Mouse (Mus musculus) midbrain, embryonic 16.5 days (tissue): ENCODE results near the gene Man1c1. TPM values are rescaled to one million over a fixed set of nuclear protein-coding genes. Genes with fewer than 3 reads are reported as not detected.
A peak's percentile ranks its signal among the peaks of the same experiment; 100 is the strongest.

ENCODE experiments used
- ATAC-seq: fragments of 200-750 bp; cut with Nextera tagmentation; 2 replicates; pipeline ENCODE4 v1.8.0; 2017; ENCODE audit warnings: moderate TSS enrichment
- H3K27ac ChIP-seq: fragments of 300-500 bp; sonication (generic); 2 replicates; pipeline ENCODE4 v1.5.1; 2014; ENCODE audit warnings: mild to moderate bottlenecking, low read length, mixed read lengths
- H3K27me3 ChIP-seq: fragments of 300-500 bp; sonication (generic); 2 replicates; pipeline ENCODE4 v1.6.1; 2014; ENCODE audit warnings: low read depth, low read length, mixed read lengths; ENCODE audit not compliant: control insufficient read depth, insufficient read depth
- H3K36me3 ChIP-seq: fragments of 300-500 bp; sonication (generic); 2 replicates; pipeline ENCODE4 v1.6.1; 2014; ENCODE audit warnings: mild to moderate bottlenecking, low read length, moderate library complexity, mixed read lengths; ENCODE audit not compliant: control insufficient read depth, insufficient read depth
- H3K4me1 ChIP-seq: fragments of 300-500 bp; sonication (generic); 2 replicates; pipeline ENCODE4 v1.6.1; 2014; ENCODE audit warnings: mild to moderate bottlenecking, low read length, mixed read lengths; ENCODE audit not compliant: control insufficient read depth, insufficient read depth
- H3K4me2 ChIP-seq: fragments of 300-500 bp; sonication (generic); 2 replicates; pipeline ENCODE4 v1.6.1; 2014; ENCODE audit warnings: mild to moderate bottlenecking, low read length, mixed read lengths
- H3K4me3 ChIP-seq: fragments of 300-500 bp; sonication (generic); 2 replicates; pipeline ENCODE4 v1.5.1; 2014; ENCODE audit warnings: low read depth, mild to moderate bottlenecking, low read length, moderate library complexity, mixed read lengths
- H3K9ac ChIP-seq: fragments of 300-500 bp; sonication (generic); 2 replicates; pipeline ENCODE4 v1.6.1; 2014; ENCODE audit warnings: low read depth, low read length, mixed read lengths
- H3K9me3 ChIP-seq: fragments of 300-500 bp; sonication (generic); replicated peaks from 2 replicates; pipeline ENCODE4 v1.6.1; 2014; ENCODE audit warnings: mild to moderate bottlenecking, low read length, mixed read lengths; ENCODE audit not compliant: control insufficient read depth, poor library complexity, severe bottlenecking
- WGBS: fragments of 180-500 bp; shearing (Covaris S2); extraction: QIAGEN DNeasy Blood & Tissue Kit; methylation state at CpG from one replicate; pipeline ENCODE4 v1.1.7; 2014; 5-methylcytosine and 5-hydroxymethylcytosine counted together
- polyA plus RNA-seq: library from polyadenylated mRNA; unstranded; fragments of >200 nt; fragmentation: Nextera tagmentation; extraction: Ambion mirVana; gene quantifications from 2 replicates; pipeline ENCODE4 v1.2.1, GENCODE M21; 2015

Man1c1 gene
- polyA plus RNA-seq, 1 experiment from 2014 or later: 2.9 TPM

- WGBS: 36% methylated on average over 16 of the region's 16 CpGs
- Histone ChIP-seq H3K4me3 (no peak overlapping the region), H3K9ac (no peak overlapping the region), H3K27me3 (no peaks in the 10 kb centered on the region), H3K36me3 (no peaks in the 10 kb centered on the region), H3K4me1 (no peaks in the 10 kb centered on the region), H3K4me2 (no peak overlapping the region), H3K9me3 (no peaks in the 10 kb centered on the region), H3K27ac (no peak overlapping the region)
- no peak for ATAC-seq
These were observed 40.0 kb upstream of the Man1c1 start for GRCm38 (mm10) chr4:134743881-134744633.

- H3K4me3 ChIP-seq: no peak overlapping the region
- no peaks in the 10 kb centered on the region for H3K36me3 ChIP-seq
- H3K4me1 ChIP-seq: peaks cover 6% of the 10 kb centered on the region
- no peak overlapping the region for H3K27ac ChIP-seq
- H3K9me3 ChIP-seq: no peaks in the 10 kb centered on the region
- WGBS: 77% methylated on average over 8 of the region's 8 CpGs
- H3K9ac ChIP-seq: no peak overlapping the region
- no peak for ATAC-seq
- no peaks in the 10 kb centered on the region for H3K27me3 ChIP-seq
- no peak overlapping the region for H3K4me2 ChIP-seq
These were observed 37.9 kb upstream of the Man1c1 start for GRCm38 (mm10) chr4:134741949-134742348.

- Histone ChIP-seq H3K4me1 (peaks cover 6% of the 10 kb centered on the region), H3K4me3 (no peak overlapping the region), H3K27ac (no peak overlapping the region), H3K4me2 (no peak overlapping the region), H3K9ac (no peak overlapping the region), H3K27me3 (no peaks in the 10 kb centered on the region), H3K9me3 (no peaks in the 10 kb centered on the region), H3K36me3 (no peaks in the 10 kb centered on the region)
- 91% methylated on average over 4 of the region's 4 CpGs for WGBS
- ATAC-seq: no peak
These were observed 36.1 kb upstream of the Man1c1 start for GRCm38 (mm10) chr4:134740186-134740585.

GRCm38 (mm10) chr4:134739530-134739929 lies 35.4 kb upstream of the Man1c1 start:
- Histone ChIP-seq H3K9me3 (no peaks in the 10 kb centered on the region), H3K27ac (no peak overlapping the region), H3K9ac (no peak overlapping the region), H3K4me2 (no peak overlapping the region), H3K4me3 (no peak overlapping the region), H3K4me1 (peaks cover 6% of the 10 kb centered on the region), H3K36me3 (no peaks in the 10 kb centered on the region), H3K27me3 (no peaks in the 10 kb centered on the region)
- 82% methylated on average over 3 of the region's 3 CpGs for WGBS
- ATAC-seq: no peak

- no peaks in the 10 kb centered on the region for H3K9me3 ChIP-seq
- 52% methylated on average over 14 of the region's 14 CpGs for WGBS
- peaks cover 6% of the 10 kb centered on the region for H3K4me1 ChIP-seq
- no peak overlapping the region for H3K9ac ChIP-seq
- H3K4me3 ChIP-seq: no peak overlapping the region
- H3K27me3 ChIP-seq: no peaks in the 10 kb centered on the region
- peak; percentile 54; the same call in 1 of the 2 replicates for ATAC-seq
- H3K27ac ChIP-seq: no peak overlapping the region; the same call in 1 of the 2 replicates
- H3K36me3 ChIP-seq: no peaks in the 10 kb centered on the region
- H3K4me2 ChIP-seq: no peak overlapping the region
These were observed 33.3 kb upstream of the Man1c1 start for GRCm38 (mm10) chr4:134737365-134737910.

GRCm38 (mm10) chr4:134736147-134736546 lies 32.1 kb upstream of the Man1c1 start:
- Histone ChIP-seq H3K9me3 (no peaks in the 10 kb centered on the region), H3K4me3 (no peak overlapping the region), H3K36me3 (no peaks in the 10 kb centered on the region), H3K27ac (no peak overlapping the region), H3K4me1 (peaks cover 6% of the 10 kb centered on the region), H3K4me2 (no peak overlapping the region), H3K9ac (no peak overlapping the region), H3K27me3 (no peaks in the 10 kb centered on the region)
- WGBS: 70% methylated on average over 7 of the region's 7 CpGs
- ATAC-seq: no peak

GRCm38 (mm10) chr4:134734629-134735081 lies 30.6 kb upstream of the Man1c1 start:
- WGBS: 52% methylated on average over 9 of the region's 9 CpGs
- H3K9ac ChIP-seq: no peak overlapping the region
- H3K36me3 ChIP-seq: no peaks in the 10 kb centered on the region
- no peaks in the 10 kb centered on the region for H3K27me3 ChIP-seq
- ATAC-seq: no peak
- peaks cover 9% of the 10 kb centered on the region for H3K4me1 ChIP-seq
- no peak overlapping the region for H3K4me3 ChIP-seq
- H3K4me2 ChIP-seq: no peak overlapping the region
- H3K27ac ChIP-seq: no peak overlapping the region
- no peaks in the 10 kb centered on the region for H3K9me3 ChIP-seq

- H3K4me1 ChIP-seq: peaks cover 9% of the 10 kb centered on the region
- H3K4me2 ChIP-seq: no peak overlapping the region
- H3K9ac ChIP-seq: no peak overlapping the region
- H3K4me3 ChIP-seq: no peak overlapping the region
- no peaks in the 10 kb centered on the region for H3K9me3 ChIP-seq
- WGBS: 9% methylated on average over 13 of the region's 13 CpGs
- H3K36me3 ChIP-seq: no peaks in the 10 kb centered on the region
- ATAC-seq: no peak
- no peak overlapping the region for H3K27ac ChIP-seq
- H3K27me3 ChIP-seq: no peaks in the 10 kb centered on the region
These were observed 30.0 kb upstream of the Man1c1 start for GRCm38 (mm10) chr4:134734038-134734628.

- no peaks in the 10 kb centered on the region for H3K27me3 ChIP-seq
- 37% methylated on average over 9 of the region's 9 CpGs for WGBS
- H3K36me3 ChIP-seq: no peaks in the 10 kb centered on the region
- H3K9me3 ChIP-seq: no peaks in the 10 kb centered on the region
- no peak overlapping the region for H3K9ac ChIP-seq
- H3K4me1 ChIP-seq: peaks cover 9% of the 10 kb centered on the region
- no peak overlapping the region for H3K4me3 ChIP-seq
- no peak for ATAC-seq
- H3K4me2 ChIP-seq: no peak overlapping the region
- no peak overlapping the region for H3K27ac ChIP-seq
These were observed 29.3 kb upstream of the Man1c1 start for GRCm38 (mm10) chr4:134733371-134733770.
